Comparison of ENCODE assay signal across 8 mouse cellular contexts in genomic region chr4:72199571-72200558, GRCm38 (mm10). TPM values are rescaled to one million over a fixed set of nuclear protein-coding genes. Genes with fewer than 3 reads are reported as not detected.
DNase-seq lines count a peak whose midpoint lies in the region; ATAC-seq and TF ChIP-seq lines count a peak whose summit lies in the region.

No protein-coding gene starts in this region.

- intact Hi-C loops in left cerebral cortex, adult 2 months (cut with DNase I) = loop anchor here (1.0 to 10.0 kb wide), 9 partner anchors 38 to 1595 kb away; no protein-coding TSS in a partner anchor

- peak; percentile 32 for DNase-seq in ES-CJ7 (ENCODE audit: low read depth, low spot score)
- DNase-seq in brain, adult 2 months (ENCODE audit: low read depth, low spot score) = peak; percentile 63
- DNase-seq in hindbrain, embryonic 14.5 days (ENCODE audit: low spot score) = peak; percentile 59
- DNase-seq in left cerebral cortex, adult 2 months (ENCODE audit: extremely low spot score in 1 of 2, low spot score in 2 of 2) = peak; percentile 62 to 64
- peak; percentile 59 for DNase-seq in right cerebral cortex, postnatal 4 days

- H3K36me3 ChIP-seq in hindbrain, embryonic 14.5 days (replicated peaks; ENCODE audit: control insufficient read depth, insufficient read depth) = no peaks in the 10 kb centered on the region
- no peaks in the 10 kb centered on the region for H3K36me3 ChIP-seq in macrophage (ENCODE audit: inconsistent target)

- H3K9ac ChIP-seq in hindbrain, embryonic 14.5 days = peak overlapping the region; percentile 93

- peak overlapping the region; percentile 89 for H3K4me3 ChIP-seq in hindbrain, embryonic 14.5 days (replicated peaks; ENCODE audit: low read length)
- H3K4me3 ChIP-seq in left cerebral cortex, adult 2 months = peak overlapping the region; percentile 94
- H3K4me3 ChIP-seq in macrophage (ENCODE audit: inconsistent target) = peak overlapping the region; percentile 16; the same call in 1 of the 2 replicates

- H3K4me1 ChIP-seq in hindbrain, embryonic 14.5 days (replicated peaks; ENCODE audit: control insufficient read depth, insufficient read depth, low read length) = peaks cover 30% of the 10 kb centered on the region

- H3K27me3 ChIP-seq in hindbrain, embryonic 14.5 days (ENCODE audit: control insufficient read depth, insufficient read depth, low read length) = no peaks in the 10 kb centered on the region

- under 1% methylated on average over 76 of the region's 103 CpGs for WGBS in hindbrain, embryonic 14.5 days
- whole genome bisulfite sequencing in macrophage (ENCODE audit: missing documents) = 1% methylated on average over 78 of the region's 103 CpGs

- no peaks in the 10 kb centered on the region for H3K9me3 ChIP-seq in hindbrain, embryonic 14.5 days (ENCODE audit: control insufficient read depth, low read length)

- H3K4me2 ChIP-seq in hindbrain, embryonic 14.5 days (replicated peaks) = peak overlapping the region; percentile 84

- no peaks in the 10 kb centered on the region; the same call in 1 of the 2 replicates for H3K79me2 ChIP-seq in macrophage (ENCODE audit: inconsistent target)

- peak overlapping the region; percentile 97 for H3K27ac ChIP-seq in hindbrain, embryonic 14.5 days
- peak overlapping the region; percentile 96 for H3K27ac ChIP-seq in left cerebral cortex, adult 2 months
- no peak overlapping the region for H3K27ac ChIP-seq in macrophage

- no peak for TF ChIP-seq CTCF in left cerebral cortex, adult 2 months (IDR thresholded peaks at IDR 0.05)

- peak; percentile 11 for ATAC-seq in frontal cortex, adult (ENCODE audit: low TSS enrichment)
- no peak for ATAC-seq in hindbrain, embryonic 14.5 days (ENCODE audit: low FRiP score)
- ATAC-seq in megakaryocyte-erythroid progenitor cell, adult 5-6 weeks (replicated peaks; ENCODE audit: low FRiP score, low TSS enrichment, poor library complexity, severe bottlenecking) = no peak

RNA-seq across cellular contexts. Expression of gene Tle1, which starts 0.9 kb away (rescaled TPM):
- polyA plus RNA-seq in hindbrain, embryonic 14.5 days (2014; fragmentation: Nextera tagmentation; extraction: Ambion mirVana) = 41.5 and 44.1 TPM in 2 replicates
- total RNA-seq in left cerebral cortex, adult 2 months (2021) = 10 to 100 TPM; 48.7 to 50.3 TPM
- total RNA-seq in macrophage (2018; cell fraction: chromatin; rRNA removed) = 10 to 100 TPM in 7 of 26 experiments, 1 to 10 TPM in 19; 2.2 to 22.5 (median 6.0) TPM
- total RNA-seq in macrophage (2018; cell fraction: cytosol; rRNA removed) = 1 to 10 TPM; 1.1 to 5.3 (median 2.6) TPM
- total RNA-seq in macrophage (2018; cell fraction: nucleus; rRNA removed) = 10 to 100 TPM in 4 of 26 experiments, 1 to 10 TPM in 22; 1.2 to 12.7 (median 3.6) TPM
- 2.9 to 5.1 TPM (median 3.5 TPM) in 3 replicates for polyA plus RNA-seq in macrophage (2018)
- 7.4 and 9.4 TPM in 2 replicates for total RNA-seq in megakaryocyte-erythroid progenitor cell, adult 5-6 weeks (2014; fragmentation: Nextera tagmentation)
- 14.2 and 19.4 TPM in 2 replicates for total RNA-seq in megakaryocyte-erythroid progenitor cell, adult 5-6 weeks (2017)

Comparison
In these comparisons a context has a peak if more than half of its experiments do, and no peak if none do; other contexts are left out.
1. H3K4me3 ChIP-seq: peak in every context shown above with its lines; median percentile 94 in left cerebral cortex, adult 2 months; 89 in hindbrain, embryonic 14.5 days; 16 in macrophage.